Mouse (Mus musculus) liver, embryonic 14.5 days (tissue): Measurements from ENCODE around the gene Tmem104. TPM values are rescaled to one million over a fixed set of nuclear protein-coding genes. Genes with fewer than 3 reads are reported as not detected.

Experiments
- ATAC-seq: fragments of 200-750 bp; cut with Nextera tagmentation; 2 replicates; pipeline ENCODE4 v1.8.0; 2017; ENCODE audit warnings: moderate number of reproducible peaks, mild to moderate bottlenecking, moderate library complexity; ENCODE audit not compliant: insufficient read depth
- DNase-seq, 3 experiments: peaks; one replicate each; pipeline ENCODE4 v3.0.0-alpha.2; 2012 to 2013; ENCODE audit warnings: low read depth in 3 of 3, low spot score in 3 of 3
- H3K27ac ChIP-seq: fragments of 300-500 bp; sonication (generic); 2 replicates; pipeline ENCODE4 v1.5.1; 2014; ENCODE audit warnings: moderate library complexity, mild to moderate bottlenecking, control low read depth, inconsistent platforms
- H3K27me3 ChIP-seq: fragments of 300-500 bp; sonication (generic); 2 replicates; pipeline ENCODE4 v1.6.1; 2014; ENCODE audit warnings: mild to moderate bottlenecking, low read length, moderate library complexity; ENCODE audit not compliant: control insufficient read depth, insufficient read depth
- H3K36me3 ChIP-seq: fragments of 300-500 bp; sonication (generic); replicated peaks from 2 replicates; pipeline ENCODE4 v1.6.1; 2014; ENCODE audit warnings: low read depth; ENCODE audit not compliant: control insufficient read depth, insufficient read depth
- H3K4me1 ChIP-seq, 2 experiments: fragments of 200-500 bp in 1 of 2; fragments of 300-500 bp in 1 of 2; sonication (generic) in 1 of 2; replicated peaks; 2 replicates each; pipeline ENCODE4 v1.6.1; 2012 to 2014; ENCODE audit warnings: antibody characterized with exemption in 1 of 2, inconsistent platforms in 1 of 2, low read length in 1 of 2; ENCODE audit not compliant: control insufficient read depth in 2 of 2, insufficient read depth in 2 of 2
- H3K4me2 ChIP-seq: fragments of 300-500 bp; sonication (generic); 2 replicates; pipeline ENCODE4 v1.6.1; 2014; ENCODE audit warnings: low read depth, mild to moderate bottlenecking, control low read depth, moderate library complexity
- H3K4me3 ChIP-seq, 2 experiments: fragments of 200-500 bp in 1 of 2; fragments of 300-500 bp in 1 of 2; sonication (generic) in 1 of 2; 2 replicates each; pipeline ENCODE4 v1.5.1; 2012 to 2014; ENCODE audit warnings: low read depth in 2 of 2, low read length in 2 of 2, mild to moderate bottlenecking in 2 of 2, control low read depth in 1 of 2, inconsistent platforms in 1 of 2, moderate library complexity in 1 of 2; ENCODE audit not compliant: insufficient read depth in 1 of 2
- H3K9ac ChIP-seq: fragments of 300-500 bp; sonication (generic); replicated peaks from 2 replicates; pipeline ENCODE4 v1.6.1; 2014; ENCODE audit warnings: mild to moderate bottlenecking, control low read depth, moderate library complexity
- H3K9me3 ChIP-seq: fragments of 300-500 bp; sonication (generic); 2 replicates; pipeline ENCODE4 v1.6.1; 2016; ENCODE audit warnings: low read length, mixed read lengths; ENCODE audit not compliant: control insufficient read depth
- CTCF ChIP-seq: IDR thresholded peaks from 2 replicates; pipeline ENCODE4 v1.5.1; 2016; ENCODE audit warnings: antibody characterized with exemption, low read depth, control low read depth
- EP300 ChIP-seq: IDR thresholded peaks from 2 replicates; pipeline ENCODE4 v1.6.1; 2016; ENCODE audit warnings: antibody characterized with exemption, low read depth
- WGBS: fragments of 180-500 bp; shearing (Covaris S2); extraction: QIAGEN DNeasy Blood & Tissue Kit; methylation state at CpG from one replicate; pipeline ENCODE4 v1.1.7; 2014; ENCODE audit not compliant: insufficient replicate concordance; 5-methylcytosine and 5-hydroxymethylcytosine counted together
- polyA plus RNA-seq, 2 experiments: library from polyadenylated mRNA; depleted of rRNA in 1 of 2; stranded (reverse) in 1 of 2; unstranded in 1 of 2; fragments of >200 nt; fragmentation: Nextera tagmentation in 1 of 2; extraction: Ambion mirVana in 1 of 2; gene quantifications; 2 replicates each; pipeline versions ENCODE4 v1.2.1 to v1.2.3; 2012 to 2014

Gene Tmem104
- polyA plus RNA-seq, 2 experiments = 1.7 to 4.0 TPM

DNA sequence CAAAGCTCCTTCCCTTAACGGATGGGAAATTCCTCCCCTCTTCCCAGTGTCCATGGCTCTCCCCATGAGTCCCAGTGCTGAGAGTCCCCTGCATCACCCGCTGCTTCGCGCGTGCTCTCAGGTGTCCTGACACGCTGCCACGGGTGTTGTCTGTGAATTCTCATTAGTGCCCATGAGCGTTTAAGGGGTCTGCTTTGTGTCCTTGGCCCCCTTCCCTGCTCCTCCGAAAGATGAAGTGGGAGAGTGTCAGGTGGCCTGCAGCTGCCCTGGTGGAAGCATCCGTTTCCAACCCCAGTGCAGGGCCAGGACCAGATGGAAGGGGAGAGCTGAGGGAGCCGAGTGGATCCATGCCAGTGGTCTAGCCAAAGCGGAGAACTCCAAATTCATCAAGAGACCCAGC, 20.8 kb downstream of the Tmem104 start:
- H3K27me3 ChIP-seq = no peaks in the 10 kb centered on the region
- DNase-seq (no peak), ATAC-seq (no peak)
- H3K4me3 ChIP-seq = no peak overlapping the region
- H3K4me1 ChIP-seq = no peaks in the 10 kb centered on the region
- no peaks in the 10 kb centered on the region for H3K9me3 ChIP-seq
- H3K4me2 ChIP-seq = no peak overlapping the region
- H3K9ac ChIP-seq = no peak overlapping the region
- H3K27ac ChIP-seq = no peak overlapping the region
- TF ChIP-seq EP300 = no peak
- TF ChIP-seq CTCF = no peak
- 84% methylated on average over 12 of the region's 12 CpGs for WGBS
- H3K36me3 ChIP-seq = no peaks in the 10 kb centered on the region

DNA sequence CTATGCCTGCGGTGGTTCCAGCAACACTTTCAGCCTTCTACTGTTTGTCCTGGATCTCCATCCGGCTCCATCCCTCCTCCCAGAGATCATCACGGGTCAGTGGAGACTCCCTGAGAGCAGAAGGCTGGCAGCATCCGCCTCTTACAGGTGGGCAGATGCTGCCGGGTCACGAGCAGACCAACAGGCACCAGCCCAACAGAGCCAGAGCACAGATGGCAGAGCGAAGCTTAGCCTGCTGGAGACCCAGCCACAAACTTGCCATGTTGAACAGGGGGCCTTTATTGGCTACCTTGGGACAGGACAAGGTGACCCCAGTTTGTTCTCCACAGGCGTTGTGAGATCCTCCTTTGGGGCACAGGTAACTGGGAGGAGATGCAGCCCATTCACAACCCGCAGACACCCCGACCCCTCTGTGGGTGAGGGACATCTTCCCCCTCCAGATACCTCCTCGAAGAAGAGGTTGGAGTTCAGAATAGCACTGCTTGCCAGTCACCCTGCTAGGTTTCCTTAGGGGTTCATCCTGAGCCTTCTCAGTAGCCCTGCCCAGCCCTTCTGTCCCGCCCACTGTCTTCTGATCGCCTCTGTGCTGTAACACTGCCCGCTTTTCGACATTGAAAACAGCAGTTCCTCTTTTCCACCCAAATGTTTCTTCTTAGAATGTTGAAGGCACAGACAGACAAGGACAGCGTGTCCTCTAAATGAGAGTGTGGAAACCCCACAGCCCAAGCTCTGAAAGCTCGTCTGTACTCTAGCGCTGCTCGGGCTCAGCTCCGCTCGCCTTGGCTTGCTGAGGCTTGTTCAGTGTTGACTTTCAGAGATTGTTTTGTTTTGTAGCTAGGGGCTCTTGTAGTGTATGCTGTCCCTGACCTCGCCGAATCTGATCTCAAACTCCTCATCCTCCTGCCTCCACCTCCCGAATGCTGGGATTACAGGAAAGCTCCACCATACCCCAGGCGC, 21.8 kb downstream of the Tmem104 start:
- DNase-seq = no peak

DNA sequence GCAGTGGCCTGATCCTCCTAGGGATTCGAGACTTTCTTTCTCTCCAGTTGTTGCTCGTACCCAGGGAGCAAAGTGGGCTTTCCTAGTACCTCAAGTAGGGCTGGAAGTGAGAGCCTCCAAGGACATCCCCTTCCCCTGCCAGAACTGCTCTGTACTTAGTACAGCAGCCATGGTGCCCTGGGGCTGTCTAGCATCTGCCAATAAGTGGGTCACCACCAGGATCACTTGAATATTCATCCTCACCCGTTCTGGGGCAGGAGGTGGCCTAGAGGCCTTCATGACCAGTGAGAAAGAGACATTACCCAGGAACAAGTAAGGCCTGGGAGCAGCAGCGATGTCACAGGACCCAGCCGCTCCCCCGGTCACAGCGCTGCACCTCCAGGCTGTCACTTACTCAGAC, 22.7 kb downstream of the Tmem104 start:
- no peak for DNase-seq
- no peak for ATAC-seq
- WGBS = 71% methylated on average over 7 of the region's 7 CpGs
- Histone ChIP-seq H3K4me2 (no peak overlapping the region), H3K9me3 (no peaks in the 10 kb centered on the region), H3K4me1 (no peaks in the 10 kb centered on the region), H3K27me3 (no peaks in the 10 kb centered on the region), H3K36me3 (no peaks in the 10 kb centered on the region), H3K4me3 (no peak overlapping the region), H3K9ac (no peak overlapping the region), H3K27ac (no peak overlapping the region)
- TF ChIP-seq EP300 (no peak), CTCF (no peak)

More for the DNA sequence above, 21.8 kb downstream of the Tmem104 start:
- no peaks in the 10 kb centered on the region for H3K27me3 ChIP-seq
- 65% methylated on average over 25 of the region's 25 CpGs for WGBS
- H3K4me2 ChIP-seq = no peak overlapping the region
- ATAC-seq = no peak
- H3K27ac ChIP-seq = no peak overlapping the region
- no peaks in the 10 kb centered on the region for H3K4me1 ChIP-seq
- H3K36me3 ChIP-seq = no peaks in the 10 kb centered on the region
- no peak overlapping the region for H3K4me3 ChIP-seq
- TF ChIP-seq EP300 = no peak
- TF ChIP-seq CTCF = no peak
- H3K9me3 ChIP-seq = no peaks in the 10 kb centered on the region
- H3K9ac ChIP-seq = no peak overlapping the region

DNA sequence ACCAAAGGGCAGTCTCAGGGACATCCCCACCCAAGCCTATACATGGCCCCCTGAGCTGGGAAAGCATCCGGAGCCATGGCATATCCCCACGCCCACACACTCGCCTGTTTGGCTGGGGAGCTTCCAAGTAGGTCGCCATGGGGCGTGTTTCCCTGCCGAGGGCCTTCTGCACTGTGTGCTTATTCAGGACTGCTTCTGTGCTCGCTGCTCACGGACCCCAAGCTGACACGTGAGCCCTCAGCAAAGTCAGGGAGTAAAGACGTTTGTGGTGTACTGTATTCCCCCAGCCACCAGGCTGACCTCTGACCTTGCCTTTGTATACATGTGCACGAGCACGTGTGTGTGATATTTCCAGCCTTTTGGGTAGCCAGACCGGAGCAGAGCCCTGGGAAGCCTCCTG, 24.8 kb downstream of the Tmem104 start:
- H3K27me3 ChIP-seq = no peaks in the 10 kb centered on the region
- WGBS = 65% methylated on average over 13 of the region's 13 CpGs
- H3K36me3 ChIP-seq = no peaks in the 10 kb centered on the region
- ATAC-seq = no peak
- no peaks in the 10 kb centered on the region for H3K4me1 ChIP-seq
- no peak overlapping the region for H3K27ac ChIP-seq
- no peak overlapping the region for H3K4me2 ChIP-seq
- no peak for DNase-seq
- H3K9ac ChIP-seq = no peak overlapping the region
- no peaks in the 10 kb centered on the region for H3K9me3 ChIP-seq
- TF ChIP-seq EP300 = no peak
- TF ChIP-seq CTCF = no peak
- H3K4me3 ChIP-seq = no peak overlapping the region

DNA sequence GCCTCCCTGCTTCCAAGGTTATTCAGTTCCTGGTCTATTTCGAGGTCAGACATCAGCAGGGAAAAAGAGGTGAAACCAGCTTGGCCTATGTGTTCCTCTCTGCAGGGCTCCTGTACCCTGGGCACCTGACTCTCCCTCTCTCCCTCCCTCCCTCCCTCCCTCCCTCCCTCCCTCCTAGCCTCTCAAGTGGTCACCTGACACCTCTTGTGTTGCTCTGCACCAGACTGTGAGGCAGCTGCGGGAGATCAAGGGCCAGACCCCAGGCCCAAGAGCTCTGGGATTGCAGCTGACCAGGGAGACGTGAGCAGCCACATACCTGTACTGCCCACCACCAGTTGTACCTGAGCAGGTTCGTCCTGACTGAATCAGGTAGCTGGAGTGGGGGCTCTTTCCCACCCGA, 27.8 kb downstream of the Tmem104 start:
- TF ChIP-seq CTCF (no peak), EP300 (no peak)
- Histone ChIP-seq H3K36me3 (no peaks in the 10 kb centered on the region), H3K9me3 (no peaks in the 10 kb centered on the region), H3K9ac (no peak overlapping the region), H3K4me3 (no peak overlapping the region), H3K4me2 (no peak overlapping the region), H3K27ac (no peak overlapping the region), H3K4me1 (peaks cover 0 to 11% of the 10 kb centered on the region in 2 experiments; a peak in 2 of 4 replicates), H3K27me3 (no peaks in the 10 kb centered on the region)
- WGBS = 44% methylated on average over 5 of the region's 5 CpGs
- no peak for ATAC-seq
- no peak for DNase-seq
